Mouse (Mus musculus): ENCODE results near the gene Scgb3a1. TPM values are rescaled to one million over a fixed set of nuclear protein-coding genes. Genes with fewer than 3 reads are reported as not detected.

Scgb3a1 gene
- not detected in 2 replicates for polyA plus RNA-seq (2014; fragmentation: Nextera tagmentation; extraction: Ambion mirVana)

DNA sequence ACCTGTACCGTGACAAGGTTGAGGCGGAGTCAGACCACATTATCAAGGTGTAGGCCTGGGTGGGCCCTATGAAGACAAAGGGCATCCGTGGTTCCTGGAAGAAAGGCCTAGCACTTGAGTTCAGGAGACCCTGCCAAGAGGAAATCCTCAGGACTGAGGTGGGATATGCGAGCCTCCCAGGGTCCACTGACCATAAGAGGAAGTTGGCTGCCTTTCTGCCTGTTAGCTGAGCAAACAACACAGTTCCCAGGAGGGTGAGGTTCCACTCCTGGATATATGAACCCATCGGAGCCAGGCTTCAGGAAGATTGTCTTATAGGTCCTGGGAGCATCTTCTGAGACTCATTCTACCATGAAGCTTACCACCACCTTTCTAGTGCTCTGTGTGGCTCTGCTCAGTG, at the start of gene Scgb3a1:
TSS of gene Scgb3a1 (plus strand) at position 301 of the 400 bp plus-strand sequence.
- ATAC-seq (peak; percentile 8; the same call in 1 of the 2 replicates), DNase-seq (ENCODE audit: low spot score) (no peak)
- Histone ChIP-seq H3K27ac (ENCODE audit: low read depth, low read length) (no peak within 1 kb of the TSS), H3K27me3 (replicated peaks; ENCODE audit: control insufficient read depth, insufficient read depth, low read length) (no peaks in the 10 kb centered on the region), H3K9ac (ENCODE audit: low read length) (no peak within 1 kb of the TSS), H3K36me3 (ENCODE audit: control insufficient read depth, insufficient read depth, low read length) (peaks cover under 1% of the 10 kb centered on the region; the same call in 1 of the 2 replicates), H3K4me3 (ENCODE audit: low read depth, low read length) (no peak within 1 kb of the TSS), H3K9me3 (replicated peaks; ENCODE audit: control insufficient read depth, low read length) (no peaks in the 10 kb centered on the region), H3K4me2 (ENCODE audit: low read length) (no peak within 1 kb of the TSS), H3K4me1 (ENCODE audit: control insufficient read depth, insufficient read depth, low read length) (no peaks in the 10 kb centered on the region)
- WGBS: 85% methylated on average over 5 of the region's 5 CpGs

DNA sequence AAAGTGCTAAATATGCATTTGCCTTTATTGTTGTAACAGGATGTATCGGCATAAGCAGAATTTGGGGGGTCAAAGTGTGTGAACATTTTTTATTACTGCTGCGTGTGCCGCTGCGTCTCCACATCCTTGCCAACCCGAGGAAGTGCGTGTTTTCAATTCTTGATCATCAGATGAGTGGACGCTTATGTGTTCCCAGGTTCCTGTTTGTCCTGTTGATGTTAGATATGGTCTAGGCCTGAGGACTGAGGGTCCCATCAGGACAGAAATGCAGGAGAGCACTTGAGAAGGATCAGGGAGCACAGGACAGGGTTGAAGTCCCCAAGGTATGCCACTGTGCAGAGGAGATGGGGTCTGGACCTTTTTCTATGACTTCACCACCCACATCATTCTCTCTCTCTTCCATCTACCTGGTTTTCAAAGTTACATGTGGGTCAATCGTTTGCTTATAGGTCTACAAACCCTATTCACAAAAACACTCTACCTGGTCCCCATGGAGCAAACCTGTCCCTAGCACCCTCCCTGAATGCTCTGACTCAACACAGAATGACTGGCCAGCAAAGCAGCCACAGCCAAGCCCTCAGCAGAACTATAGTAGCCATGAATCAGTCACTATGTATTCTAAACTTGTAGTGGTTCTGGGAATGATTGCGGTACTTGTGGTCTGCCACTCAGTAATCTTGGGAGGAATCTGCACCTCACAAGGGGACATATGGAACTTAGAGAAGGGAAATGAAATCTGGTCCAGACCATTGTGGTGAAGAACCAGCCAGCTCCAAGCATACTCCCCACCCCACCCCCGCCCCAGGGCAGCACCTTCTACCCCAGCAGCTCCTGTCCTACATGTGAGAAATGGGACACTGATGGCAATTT, 47.3 kb upstream of the Scgb3a1 start:
- Histone ChIP-seq H3K36me3 (ENCODE audit: control insufficient read depth, insufficient read depth, low read length) (no peaks in the 10 kb centered on the region), H3K27me3 (replicated peaks; ENCODE audit: control insufficient read depth, insufficient read depth, low read length) (no peaks in the 10 kb centered on the region; the same call in none of the 2 replicates), H3K4me2 (ENCODE audit: low read length) (no peak overlapping the region), H3K9me3 (replicated peaks; ENCODE audit: control insufficient read depth, low read length) (no peaks in the 10 kb centered on the region), H3K4me1 (ENCODE audit: control insufficient read depth, insufficient read depth, low read length) (no peaks in the 10 kb centered on the region), H3K9ac (ENCODE audit: low read length) (no peak overlapping the region), H3K4me3 (ENCODE audit: low read depth, low read length) (no peak overlapping the region), H3K27ac (ENCODE audit: low read depth, low read length) (no peak overlapping the region)
- WGBS: 91% methylated on average over 10 of the region's 10 CpGs
- ATAC-seq: no peak
- DNase-seq (ENCODE audit: low spot score): no peak

GRCm38 (mm10) chr11:49618476-49618875, 44.9 kb upstream of the Scgb3a1 start:
- H3K4me2 ChIP-seq (ENCODE audit: low read length): no peak overlapping the region
- WGBS: 77% methylated on average over 8 of the region's 8 CpGs

DNA sequence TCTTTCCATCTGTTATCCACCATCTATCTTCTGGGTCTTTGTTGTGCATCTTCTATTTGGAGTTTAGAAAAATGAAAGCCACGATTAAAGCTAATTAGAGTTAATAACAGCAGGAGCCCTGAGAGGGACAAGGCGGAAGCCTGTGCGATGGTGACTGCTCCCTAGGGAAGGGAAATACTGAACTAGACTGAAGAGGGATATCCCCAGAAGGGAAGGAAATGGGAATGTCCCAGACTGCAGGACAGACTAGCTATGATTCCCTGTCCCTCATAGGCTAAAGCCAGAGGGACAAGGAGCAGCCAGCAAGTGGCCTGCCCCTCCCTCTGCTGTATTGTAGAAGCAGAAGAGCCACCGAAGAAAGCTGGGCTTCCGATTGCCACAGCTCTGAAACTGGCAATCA, 41.5 kb upstream of the Scgb3a1 start:
- Histone ChIP-seq H3K27me3 (replicated peaks; ENCODE audit: control insufficient read depth, insufficient read depth, low read length) (no peaks in the 10 kb centered on the region), H3K9ac (ENCODE audit: low read length) (no peak overlapping the region), H3K27ac (ENCODE audit: low read depth, low read length) (no peak overlapping the region), H3K4me1 (ENCODE audit: control insufficient read depth, insufficient read depth, low read length) (no peaks in the 10 kb centered on the region), H3K4me2 (ENCODE audit: low read length) (no peak overlapping the region), H3K9me3 (replicated peaks; ENCODE audit: control insufficient read depth, low read length) (no peaks in the 10 kb centered on the region), H3K36me3 (ENCODE audit: control insufficient read depth, insufficient read depth, low read length) (no peaks in the 10 kb centered on the region), H3K4me3 (ENCODE audit: low read depth, low read length) (no peak overlapping the region)
- no peak for ATAC-seq
- no peak for DNase-seq (ENCODE audit: low spot score)
- 81% methylated on average over 5 of the region's 5 CpGs for WGBS

More at GRCm38 (mm10) chr11:49618476-49618875, 44.9 kb upstream of the Scgb3a1 start:
- DNase-seq (ENCODE audit: low spot score) (no peak), ATAC-seq (no peak)
- H3K27me3 ChIP-seq (replicated peaks; ENCODE audit: control insufficient read depth, insufficient read depth, low read length): no peaks in the 10 kb centered on the region; the same call in 1 of the 2 replicates
- no peaks in the 10 kb centered on the region for H3K4me1 ChIP-seq (ENCODE audit: control insufficient read depth, insufficient read depth, low read length)
- H3K36me3 ChIP-seq (ENCODE audit: control insufficient read depth, insufficient read depth, low read length): no peaks in the 10 kb centered on the region
- H3K4me3 ChIP-seq (ENCODE audit: low read depth, low read length): no peak overlapping the region
- H3K9ac ChIP-seq (ENCODE audit: low read length): no peak overlapping the region
- H3K27ac ChIP-seq (ENCODE audit: low read depth, low read length): no peak overlapping the region
- no peaks in the 10 kb centered on the region for H3K9me3 ChIP-seq (replicated peaks; ENCODE audit: control insufficient read depth, low read length)

GRCm38 (mm10) chr11:49624156-49624555, 39.3 kb upstream of the Scgb3a1 start:
- DNase-seq (ENCODE audit: low spot score) (no peak), ATAC-seq (no peak)
- H3K27me3 ChIP-seq (replicated peaks; ENCODE audit: control insufficient read depth, insufficient read depth, low read length): no peaks in the 10 kb centered on the region
- H3K27ac ChIP-seq (ENCODE audit: low read depth, low read length): no peak overlapping the region
- no peak overlapping the region for H3K4me3 ChIP-seq (ENCODE audit: low read depth, low read length)
- no peaks in the 10 kb centered on the region for H3K9me3 ChIP-seq (replicated peaks; ENCODE audit: control insufficient read depth, low read length)
- no peaks in the 10 kb centered on the region for H3K4me1 ChIP-seq (ENCODE audit: control insufficient read depth, insufficient read depth, low read length)
- 86% methylated on average over 3 of the region's 3 CpGs for WGBS
- no peaks in the 10 kb centered on the region for H3K36me3 ChIP-seq (ENCODE audit: control insufficient read depth, insufficient read depth, low read length)
- no peak overlapping the region for H3K9ac ChIP-seq (ENCODE audit: low read length)
- H3K4me2 ChIP-seq (ENCODE audit: low read length): no peak overlapping the region

GRCm38 (mm10) chr11:49625863-49626262, 37.5 kb upstream of the Scgb3a1 start:
- Histone ChIP-seq H3K27ac (ENCODE audit: low read depth, low read length) (no peak overlapping the region), H3K9ac (ENCODE audit: low read length) (no peak overlapping the region), H3K27me3 (replicated peaks; ENCODE audit: control insufficient read depth, insufficient read depth, low read length) (no peaks in the 10 kb centered on the region), H3K4me1 (ENCODE audit: control insufficient read depth, insufficient read depth, low read length) (no peaks in the 10 kb centered on the region), H3K4me2 (ENCODE audit: low read length) (no peak overlapping the region), H3K9me3 (replicated peaks; ENCODE audit: control insufficient read depth, low read length) (no peaks in the 10 kb centered on the region), H3K36me3 (ENCODE audit: control insufficient read depth, insufficient read depth, low read length) (no peaks in the 10 kb centered on the region), H3K4me3 (ENCODE audit: low read depth, low read length) (no peak overlapping the region)
- DNase-seq (ENCODE audit: low spot score) (no peak), ATAC-seq (no peak)
- WGBS: 66% methylated on average over 15 of the region's 15 CpGs

DNA sequence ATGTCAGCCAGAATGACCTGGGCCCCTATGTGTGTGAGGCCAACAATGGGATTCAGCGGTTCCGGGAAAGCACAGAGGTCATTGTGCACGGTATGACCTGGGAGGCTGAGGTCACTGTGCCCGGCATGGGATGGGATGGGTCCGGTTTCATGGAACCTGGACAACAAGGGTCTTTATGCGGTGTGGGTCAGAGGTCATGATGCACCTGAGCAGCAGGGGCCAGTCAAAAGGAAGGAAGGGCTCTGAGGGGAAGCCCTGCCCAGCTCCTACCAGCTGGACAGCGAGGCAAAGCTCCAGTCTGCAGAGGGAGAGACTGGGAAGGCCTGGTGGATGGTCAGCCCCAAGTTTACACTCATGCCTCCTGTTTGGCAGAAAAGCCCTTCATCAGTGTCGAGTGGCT, 36.7 kb upstream of the Scgb3a1 start:
- no peaks in the 10 kb centered on the region for H3K27me3 ChIP-seq (replicated peaks; ENCODE audit: control insufficient read depth, insufficient read depth, low read length)
- H3K9ac ChIP-seq (ENCODE audit: low read length): no peak overlapping the region
- WGBS: 69% methylated on average over 8 of the region's 8 CpGs
- no peaks in the 10 kb centered on the region for H3K9me3 ChIP-seq (replicated peaks; ENCODE audit: control insufficient read depth, low read length)
- H3K4me1 ChIP-seq (ENCODE audit: control insufficient read depth, insufficient read depth, low read length): no peaks in the 10 kb centered on the region
- no peak overlapping the region for H3K4me3 ChIP-seq (ENCODE audit: low read depth, low read length)
- ATAC-seq (no peak), DNase-seq (ENCODE audit: low spot score) (no peak)
- H3K4me2 ChIP-seq (ENCODE audit: low read length): no peak overlapping the region
- H3K36me3 ChIP-seq (ENCODE audit: control insufficient read depth, insufficient read depth, low read length): no peaks in the 10 kb centered on the region
- H3K27ac ChIP-seq (ENCODE audit: low read depth, low read length): no peak overlapping the region

- no peak for ATAC-seq
- DNase-seq (ENCODE audit: low spot score): no peak
- Histone ChIP-seq H3K4me3 (ENCODE audit: low read depth, low read length) (no peak overlapping the region), H3K4me1 (ENCODE audit: control insufficient read depth, insufficient read depth, low read length) (no peaks in the 10 kb centered on the region), H3K9ac (ENCODE audit: low read length) (no peak overlapping the region), H3K36me3 (ENCODE audit: control insufficient read depth, insufficient read depth, low read length) (no peaks in the 10 kb centered on the region), H3K27me3 (replicated peaks; ENCODE audit: control insufficient read depth, insufficient read depth, low read length) (peaks cover 31% of the 10 kb centered on the region), H3K4me2 (ENCODE audit: low read length) (no peak overlapping the region), H3K9me3 (replicated peaks; ENCODE audit: control insufficient read depth, low read length) (no peaks in the 10 kb centered on the region), H3K27ac (ENCODE audit: low read depth, low read length) (no peak overlapping the region)
- WGBS: 45% methylated on average over 3 of the region's 3 CpGs
Observed at GRCm38 (mm10) chr11:49631154-49631553, 32.3 kb upstream of the Scgb3a1 start.

GRCm38 (mm10) chr11:49632256-49632655, 31.2 kb upstream of the Scgb3a1 start:
- H3K27me3 ChIP-seq (replicated peaks; ENCODE audit: control insufficient read depth, insufficient read depth, low read length): peaks cover 36% of the 10 kb centered on the region
- H3K27ac ChIP-seq (ENCODE audit: low read depth, low read length): no peak overlapping the region
- WGBS: 78% methylated on average over 2 of the region's 2 CpGs
- no peaks in the 10 kb centered on the region for H3K4me1 ChIP-seq (ENCODE audit: control insufficient read depth, insufficient read depth, low read length)
- H3K9ac ChIP-seq (ENCODE audit: low read length): no peak overlapping the region
- no peak overlapping the region for H3K4me3 ChIP-seq (ENCODE audit: low read depth, low read length)
- no peaks in the 10 kb centered on the region for H3K9me3 ChIP-seq (replicated peaks; ENCODE audit: control insufficient read depth, low read length)
- H3K36me3 ChIP-seq (ENCODE audit: control insufficient read depth, insufficient read depth, low read length): no peaks in the 10 kb centered on the region
- ATAC-seq: no peak
- DNase-seq (ENCODE audit: low spot score): no peak
- H3K4me2 ChIP-seq (ENCODE audit: low read length): no peak overlapping the region
